In genomic region chr4:123750152-123750651, GRCm38 (mm10) we compare ENCODE assay signal across 7 mouse cellular contexts. TPM values are rescaled to one million over a fixed set of nuclear protein-coding genes. Genes with fewer than 3 reads are reported as not detected.
DNase-seq lines count a peak whose midpoint lies in the region; ATAC-seq lines count a peak whose summit lies in the region.

TSS of gene Akirin1 (minus strand) at chr4:123750345.

- H3K9ac ChIP-seq in intestine, embryonic 15.5 days, result peak within 1 kb of the TSS; percentile 88

- intact Hi-C loops in gastrocnemius, postnatal 36 days (cut with DNase I), result no loop called here
- intact Hi-C loops in left cerebral cortex, postnatal 25 days (cut with DNase I), result loop anchor here (2.0 to 5.0 kb wide), 2 partner anchors 62 to 149 kb away; no protein-coding TSS in a partner anchor

- DNase-seq in adrenal gland, adult 18-20 months (ENCODE audit: low spot score in 2 of 2), result peak; percentile 99 to 100
- peak; percentile 97 for DNase-seq in embryo, embryonic 11 days
- DNase-seq in gastrocnemius, postnatal 36 days, result peak; percentile 96 to 97
- peak; percentile 97 to 98 for DNase-seq in left cerebral cortex, postnatal 25 days (ENCODE audit: low spot score in 2 of 2)
- peak; percentile 98 for DNase-seq in midbrain, embryonic 10.5 days (ENCODE audit: low spot score)
- peak; percentile 99 for DNase-seq in right cerebral cortex, postnatal 4 days

- peak within 1 kb of the TSS; percentile 86 for H3K27ac ChIP-seq in intestine, embryonic 15.5 days
- peak within 1 kb of the TSS; percentile 92 for H3K27ac ChIP-seq in midbrain, embryonic 10.5 days (replicated peaks)

- peak within 1 kb of the TSS; percentile 83 for H3K4me2 ChIP-seq in intestine, embryonic 15.5 days (replicated peaks)

- no peaks in the 10 kb centered on the region for H3K36me3 ChIP-seq in intestine, embryonic 15.5 days
- 0 out of 2 replicates have a peak, but pooled peaks cover 7% of the 10 kb centered on the region for H3K36me3 ChIP-seq in midbrain, embryonic 10.5 days

- no peaks in the 10 kb centered on the region for H3K27me3 ChIP-seq in intestine, embryonic 15.5 days (replicated peaks)
- peaks cover 5% of the 10 kb centered on the region for H3K27me3 ChIP-seq in midbrain, embryonic 10.5 days (ENCODE audit: low read depth, poor library complexity, severe bottlenecking)

- peaks cover 7% of the 10 kb centered on the region; the same call in 1 of the 2 replicates for H3K4me1 ChIP-seq in intestine, embryonic 15.5 days (replicated peaks)
- H3K4me1 ChIP-seq in midbrain, embryonic 10.5 days, result peaks cover 18% of the 10 kb centered on the region

- under 1% methylated on average over 44 of the region's 46 CpGs for WGBS in intestine, embryonic 15.5 days
- under 1% methylated on average over 46 of the region's 46 CpGs for WGBS in midbrain, embryonic 10.5 days

- H3K4me3 ChIP-seq in intestine, embryonic 15.5 days (replicated peaks), result peak within 1 kb of the TSS; percentile 98
- peak within 1 kb of the TSS; percentile 83 for H3K4me3 ChIP-seq in midbrain, embryonic 10.5 days

- H3K9me3 ChIP-seq in intestine, embryonic 15.5 days, result no peaks in the 10 kb centered on the region
- no peaks in the 10 kb centered on the region for H3K9me3 ChIP-seq in midbrain, embryonic 10.5 days (replicated peaks)

- peak; percentile 99 for ATAC-seq in intestine, embryonic 15.5 days

RNA-seq across cellular contexts. Expression of gene Akirin1, which starts in this region (rescaled TPM):
- total RNA-seq in adrenal gland, adult 18-20 months (2021), result 10 to 100 TPM; 76.4 to 78.7 TPM
- total RNA-seq in gastrocnemius, postnatal 36 days (2021), result 10 to 100 TPM; 19.3 to 24.3 TPM
- 40.6 and 45.4 TPM in 2 replicates for polyA plus RNA-seq in intestine, embryonic 15.5 days (2015; fragmentation: Nextera tagmentation; extraction: Ambion mirVana)
- 10 to 100 TPM; 63.4 to 65.5 TPM for total RNA-seq in left cerebral cortex, postnatal 25 days (2021)
- polyA plus RNA-seq in midbrain, embryonic 10.5 days (2016; fragmentation: Nextera tagmentation; extraction: Ambion mirVana), result 70.1 and 73.4 TPM in 2 replicates

Comparison
In these comparisons a context has a peak if more than half of its experiments do, and no peak if none do; other contexts are left out.
1. Peak in every context shown above with its lines: DNase-seq, ATAC-seq, H3K4me3 ChIP-seq and H3K27ac ChIP-seq.